Mouse (Mus musculus) liver, postnatal 0 days (tissue): ENCODE measurements at regions not wholly inside any gene's neighbourhood (a gene's known extent, or its start where the extent isn't known, plus 50 kb on each side); places are given as distances from the start of the nearest gene placed in this dataset.

Source experiments
- CTCF ChIP-seq: sonication (generic); IDR thresholded peaks from 2 replicates; pipeline ENCODE4 v1.5.1; 2016; ENCODE audit warnings: antibody characterized with exemption, low read depth
- EP300 ChIP-seq: IDR thresholded peaks from 2 replicates; pipeline ENCODE4 v1.6.1; 2016; ENCODE audit warnings: antibody characterized with exemption, low read depth, mild to moderate bottlenecking

- TF ChIP-seq CTCF, result no peak
- TF ChIP-seq EP300, result no peak
These were observed 51.0 kb upstream of the Jak1 start for GRCm38 (mm10) chr4:101316061-101316460.
